22 mouse cellular contexts compared by ENCODE assay signal in genomic region chr5:31864095-31864494, GRCm38 (mm10).
"Had no signal": no experiment of that assay in that cellular context is flagged by ENCODE, and none has a peak within 500 bp of the region (broad histone marks: within the 10 kb centered on the region; RNA-seq: fewer than 3 reads in every experiment).

No protein-coding gene starts in this region.

- ATAC-seq: liver, postnatal 0 days; lung, postnatal 0 days; midbrain, embryonic 16.5 days had no signal

- H3K36me3 ChIP-seq: lung, embryonic 15.5 days; midbrain, embryonic 12.5 days; neural tube, embryonic 13.5 days; neural tube, embryonic 15.5 days had no signal

- H3K9ac ChIP-seq: liver, postnatal 0 days; lung, embryonic 15.5 days; midbrain, embryonic 12.5 days; neural tube, embryonic 13.5 days; neural tube, embryonic 15.5 days had no signal

- H3K4me3 ChIP-seq: lung, embryonic 15.5 days; megakaryocyte, embryonic 14.5 days; midbrain, embryonic 12.5 days; myocyte; neural tube, embryonic 13.5 days; neural tube, embryonic 15.5 days had no signal

- H3K4me2 ChIP-seq: lung, embryonic 15.5 days; midbrain, embryonic 12.5 days; neural tube, embryonic 13.5 days; neural tube, embryonic 15.5 days had no signal

- H3K9me3 ChIP-seq: lung, embryonic 15.5 days; megakaryocyte, embryonic 14.5 days; midbrain, embryonic 12.5 days; neural tube, embryonic 13.5 days; neural tube, embryonic 15.5 days had no signal

- DNase-seq: liver, postnatal 0 days; lung, adult 2 months; lung, postnatal 14 days; lung, postnatal 36 days; midbrain, embryonic 14.5 days; retina, postnatal 1 day; right cerebral cortex, adult 18-20 months; right cerebral cortex, postnatal 25 days; right cerebral cortex, postnatal 4 days; spleen, adult 18-20 months; thymus, adult 2 months; thymus, postnatal 25 days; thymus, postnatal 4 days had no signal

- H3K4me1 ChIP-seq: midbrain, embryonic 12.5 days; neural tube, embryonic 13.5 days; neural tube, embryonic 15.5 days had no signal

- H3K27me3 ChIP-seq: lung, embryonic 15.5 days; megakaryocyte, embryonic 14.5 days; midbrain, embryonic 12.5 days; neural tube, embryonic 13.5 days; neural tube, embryonic 15.5 days had no signal

- H3K27ac ChIP-seq: lung, embryonic 15.5 days; macrophage; midbrain, embryonic 12.5 days; neural tube, embryonic 13.5 days; neural tube, embryonic 15.5 days had no signal
